Mouse (Mus musculus) left cerebral cortex, adult 11 months (tissue): ENCODE results near the gene Fos.
A peak's percentile ranks its signal among the peaks of the same experiment; 100 is the strongest.

Experiments used
- DNase-seq: peaks from one replicate; pipeline ENCODE4 v3.0.0; 2022; ENCODE audit warnings: low spot score

The Fos gene

GRCm38 (mm10) chr12:85487545-85488141 lies 14.0 kb downstream of the Fos start:
- DNase-seq = no peak

- no peak for DNase-seq
These were observed 15.7 kb downstream of the Fos start for GRCm38 (mm10) chr12:85489232-85489886.

GRCm38 (mm10) chr12:85490096-85490820 lies 16.6 kb downstream of the Fos start:
- no peak for DNase-seq

- DNase-seq = no peak
These were observed 17.3 kb downstream of the Fos start for GRCm38 (mm10) chr12:85490991-85491390.

- DNase-seq = no peak
These were observed 18.5 kb downstream of the Fos start for GRCm38 (mm10) chr12:85492084-85492645.

- no peak for DNase-seq
These were observed 22.6 kb downstream of the Fos start for GRCm38 (mm10) chr12:85496336-85496735.

GRCm38 (mm10) chr12:85496755-85497154 lies 23.1 kb downstream of the Fos start:
- peak; percentile 63 for DNase-seq

- no peak for DNase-seq
These were observed 23.8 kb downstream of the Fos start for GRCm38 (mm10) chr12:85497310-85498135.

- DNase-seq = no peak
These were observed 25.3 kb downstream of the Fos start for GRCm38 (mm10) chr12:85499001-85499400.

- no peak for DNase-seq
These were observed 29.0 kb downstream of the Fos start for GRCm38 (mm10) chr12:85502682-85503081.

GRCm38 (mm10) chr12:85508235-85508634 lies 34.5 kb downstream of the Fos start:
- no peak for DNase-seq

GRCm38 (mm10) chr12:85510013-85510412 lies 36.3 kb downstream of the Fos start:
- DNase-seq = no peak

GRCm38 (mm10) chr12:85513789-85514447 lies 40.2 kb downstream of the Fos start:
- DNase-seq = no peak

- DNase-seq = no peak
These were observed 41.3 kb downstream of the Fos start for GRCm38 (mm10) chr12:85514958-85515357.

- DNase-seq = no peak
These were observed 42.2 kb downstream of the Fos start for GRCm38 (mm10) chr12:85515865-85516264.

- no peak for DNase-seq
These were observed 43.6 kb downstream of the Fos start for GRCm38 (mm10) chr12:85517339-85517738.

- no peak for DNase-seq
These were observed 44.3 kb downstream of the Fos start for GRCm38 (mm10) chr12:85518009-85518408.

- no peak for DNase-seq
These were observed 45.9 kb downstream of the Fos start for GRCm38 (mm10) chr12:85519553-85519952.

GRCm38 (mm10) chr12:85521101-85521500 lies 47.4 kb downstream of the Fos start:
- no peak for DNase-seq

- DNase-seq = no peak
These were observed 48.0 kb downstream of the Fos start for GRCm38 (mm10) chr12:85521673-85522072.

- DNase-seq = no peak
These were observed 49.1 kb downstream of the Fos start for GRCm38 (mm10) chr12:85522631-85523388.
